Mouse (Mus musculus) colon, adult 2 months (tissue): Measurements from ENCODE around the gene Rasgrp4. TPM values are rescaled to one million over a fixed set of nuclear protein-coding genes. Genes with fewer than 3 reads are reported as not detected.

ENCODE experiments used
- polyA plus RNA-seq: library from polyadenylated mRNA; depleted of rRNA; stranded (reverse); fragments of >200 nt; gene quantifications from 2 replicates; pipeline ENCODE4 v1.2.3, GENCODE M21; 2012; rRNA removed

The Rasgrp4 gene
- polyA plus RNA-seq: 3.9 and 5.3 TPM in 2 replicates

DNA sequence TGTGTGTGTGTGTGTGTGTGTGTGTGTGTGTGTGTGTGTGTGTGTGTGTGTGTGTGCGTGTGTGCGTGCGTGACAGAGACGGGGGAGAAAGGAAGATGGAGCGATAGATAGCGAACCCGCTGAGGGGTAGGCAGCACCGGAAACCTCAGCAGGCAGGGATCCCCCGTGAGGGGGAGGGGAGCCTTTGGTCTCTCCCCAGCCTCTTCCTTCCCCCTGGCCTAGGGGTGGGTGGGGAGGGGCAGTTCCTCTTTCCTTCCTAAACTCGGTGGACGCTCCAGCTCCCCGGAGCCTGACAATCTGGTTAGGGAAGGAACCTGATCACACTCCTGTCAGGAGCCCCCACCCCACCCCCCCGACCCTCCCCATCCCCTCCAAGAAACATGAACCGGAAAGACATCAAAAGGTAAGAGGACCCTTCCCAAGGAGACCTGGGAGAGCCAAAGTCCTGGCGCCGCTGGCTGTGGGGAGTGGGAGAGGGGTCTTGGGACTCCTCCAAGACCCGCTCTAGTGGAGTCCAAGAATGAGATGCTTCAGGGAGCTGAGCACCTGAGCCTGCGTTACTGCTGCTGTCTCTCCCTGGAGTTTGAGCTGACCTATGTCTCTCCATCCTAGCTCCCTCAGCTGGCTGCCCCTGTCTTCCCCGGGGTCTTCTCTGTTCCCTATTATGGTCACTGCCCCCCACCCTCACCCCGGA is at the start of gene Rasgrp4:
Gene Rasgrp4 (plus strand): TSS at position 159 of the 694 bp plus-strand sequence.

DNA sequence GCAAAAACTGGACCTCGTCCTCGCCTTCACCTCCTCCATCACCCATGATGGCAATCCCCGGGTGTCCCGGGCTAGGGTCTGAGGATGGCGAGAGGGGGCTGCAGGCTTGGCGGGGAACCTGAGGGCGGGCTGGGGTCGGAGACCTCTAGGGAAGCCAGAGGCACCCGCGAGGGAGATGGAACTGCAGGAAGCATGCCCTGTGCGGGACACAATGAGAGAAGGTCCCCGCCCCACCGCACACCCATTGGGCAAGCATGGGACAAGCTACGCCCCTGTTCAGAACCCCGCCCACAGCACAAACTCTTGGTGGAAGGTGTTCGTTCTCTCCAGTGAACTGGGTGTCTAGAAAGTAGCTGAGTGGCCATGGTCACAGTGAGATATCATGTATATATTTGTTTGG is 9.7 kb upstream of the Rasgrp4 start, which contains the start of gene Ryr1:
Gene Ryr1 (minus strand): TSS at position 210 of the 400 bp plus-strand sequence.

DNA sequence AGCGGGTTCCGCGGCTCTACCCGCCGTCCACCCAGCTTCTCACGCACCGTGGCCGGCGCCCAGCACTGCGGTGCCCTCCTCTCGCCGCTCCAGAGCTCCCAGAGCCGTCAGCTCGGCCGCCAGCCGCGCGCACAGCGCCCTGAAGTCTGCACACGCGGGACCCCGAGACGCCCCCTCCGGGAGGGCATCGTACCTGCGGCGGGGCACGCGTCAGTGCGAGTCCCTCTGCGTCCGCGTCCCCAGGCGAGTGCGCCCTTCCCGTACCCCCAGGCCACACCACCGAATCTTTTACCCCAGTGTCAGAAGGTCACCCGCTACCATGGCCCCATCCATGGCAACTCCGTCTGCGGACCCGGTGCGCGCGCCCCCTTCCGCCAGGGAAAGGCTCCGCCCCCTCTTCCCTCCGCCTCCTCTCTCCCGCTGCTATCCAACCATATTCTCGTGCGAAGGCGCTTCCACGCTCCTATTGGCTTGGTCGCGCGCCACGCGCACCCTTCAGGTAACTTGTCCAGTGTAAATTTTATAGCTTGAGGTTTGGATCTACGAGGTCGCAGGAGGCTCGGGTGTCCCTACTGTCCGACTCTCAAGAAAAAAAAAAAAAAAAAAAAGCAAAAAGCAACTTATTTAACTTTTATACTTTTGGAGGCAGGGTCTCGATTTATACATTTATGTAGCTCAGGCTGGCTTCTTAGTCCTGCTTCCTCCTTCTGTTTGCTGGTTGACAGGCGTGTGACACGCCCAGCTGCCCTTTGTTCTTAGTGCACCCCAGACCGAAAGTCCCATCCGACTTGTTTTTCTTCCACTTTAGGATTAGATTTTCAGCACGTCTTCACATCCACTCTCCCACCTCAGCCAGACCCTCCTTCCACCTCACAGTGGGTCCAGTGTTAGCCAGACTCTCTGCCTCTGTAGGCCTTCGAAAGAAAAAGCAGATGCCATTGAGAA is 21.5 kb downstream of the Rasgrp4 start, which contains the start of gene Fam98c:
Gene Fam98c (minus strand): TSS at position 397 of the 945 bp plus-strand sequence.

DNA sequence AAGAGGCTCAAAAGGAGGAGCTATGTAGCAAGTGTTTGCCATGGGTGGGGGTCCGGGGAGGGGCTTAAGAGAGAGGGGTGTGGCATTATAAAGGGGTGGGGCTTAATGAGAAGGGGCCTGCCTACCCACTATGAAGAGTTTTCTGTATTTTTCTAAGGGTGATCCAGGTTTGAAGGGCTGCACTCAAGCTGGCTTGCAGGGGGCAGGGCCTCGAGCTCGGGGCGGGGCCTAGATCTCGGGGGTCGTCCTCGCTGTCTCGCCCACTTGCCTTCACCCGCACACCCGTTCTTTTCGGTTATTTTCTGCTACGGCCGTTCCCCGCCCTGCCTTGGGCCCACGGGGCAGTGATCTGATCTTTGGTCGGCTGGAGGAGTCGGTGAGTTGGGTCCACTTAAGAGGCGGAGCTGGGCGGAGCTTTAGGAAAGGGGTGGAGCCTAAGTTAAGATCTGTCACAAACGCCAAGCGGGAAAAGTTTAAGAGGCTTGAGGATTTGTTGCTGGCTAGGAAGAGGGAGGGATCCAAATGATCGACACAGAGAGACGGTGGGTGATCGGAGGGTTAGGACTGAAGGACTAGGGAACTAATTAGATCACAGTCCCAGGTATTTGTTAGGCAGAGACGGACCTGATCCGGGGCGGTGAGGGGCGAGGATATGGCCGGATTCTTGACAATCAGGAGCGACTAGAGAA is 35.6 kb downstream of the Rasgrp4 start, which contains the start of the genes Ggn and Spred3:
Gene Ggn (plus strand): TSS at position 145 of the 689 bp plus-strand sequence.
Gene Spred3 (minus strand): TSS at position 346 of the 689 bp plus-strand sequence.

DNA sequence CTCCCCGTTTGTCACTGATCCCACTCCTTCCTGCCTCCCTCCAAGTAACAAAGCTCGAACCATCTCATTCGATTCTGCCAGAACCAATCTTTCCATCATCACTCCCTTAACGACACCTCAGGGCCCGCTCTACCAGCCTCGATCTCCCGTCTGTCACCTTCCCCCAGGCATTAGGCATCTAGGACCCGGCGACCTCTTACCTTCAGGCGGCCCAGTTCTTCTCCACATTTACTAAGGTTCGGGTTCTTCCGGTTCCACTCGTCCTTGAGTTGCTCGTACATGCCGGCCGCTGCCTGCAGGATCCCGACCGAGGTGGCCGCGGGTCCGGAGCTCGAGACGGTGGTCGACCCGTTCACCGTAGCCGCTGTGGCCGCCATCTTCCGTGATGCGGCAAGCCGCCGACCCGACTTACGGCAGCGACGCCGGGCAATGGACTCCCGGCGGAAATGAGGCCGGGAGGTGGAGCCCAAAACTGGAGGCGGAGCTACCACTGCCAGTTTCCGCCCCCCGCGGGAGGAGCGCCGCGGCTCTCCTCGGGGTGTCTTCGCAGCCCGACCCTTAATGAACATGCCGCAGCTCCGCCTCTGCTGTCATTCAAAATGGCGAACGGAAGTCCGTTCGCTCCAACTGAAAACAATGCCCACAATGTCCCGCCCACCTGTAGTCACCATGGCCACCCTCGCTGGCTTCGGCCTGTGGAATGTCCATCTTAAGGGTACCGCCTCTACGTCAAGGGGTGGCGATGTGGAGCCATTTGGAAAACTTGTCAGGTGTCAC is 45.6 kb downstream of the Rasgrp4 start, which contains the start of gene Psmd8:
Gene Psmd8 (minus strand): TSS at position 625 of the 777 bp plus-strand sequence.

Other genes with a start within 250 kb of the Rasgrp4 start
- gene Actn4, start 172.5 kb upstream of the Rasgrp4 start, polyA plus RNA-seq: 736 and 739 TPM in 2 replicates
- gene Eif3k, start 153.0 kb upstream of the Rasgrp4 start, polyA plus RNA-seq: 191 and 246 TPM in 2 replicates
- gene Map4k1, start 152.8 kb upstream of the Rasgrp4 start, polyA plus RNA-seq: 8.9 and 10.3 TPM in 2 replicates
- 0.17 and 0.20 TPM in 2 replicates for gene Ryr1, start 9.7 kb upstream of the Rasgrp4 start, polyA plus RNA-seq
- gene Fam98c, start 21.4 kb downstream of the Rasgrp4 start, polyA plus RNA-seq: 144 and 173 TPM in 2 replicates
- 1.0 and 1.4 TPM in 2 replicates for gene Ggn, start 35.4 kb downstream of the Rasgrp4 start, polyA plus RNA-seq
- 4.0 and 4.4 TPM in 2 replicates for gene Spred3, start 35.6 kb downstream of the Rasgrp4 start, polyA plus RNA-seq
- 118 and 131 TPM in 2 replicates for gene Psmd8, start 45.9 kb downstream of the Rasgrp4 start, polyA plus RNA-seq
- 0.63 and 1.00 TPM in 2 replicates for gene Catsperg1, start 79.2 kb downstream of the Rasgrp4 start, polyA plus RNA-seq
- gene Kcnk6, start 97.7 kb downstream of the Rasgrp4 start, polyA plus RNA-seq: 110 and 162 TPM in 2 replicates
- gene Yif1b, start 103.5 kb downstream of the Rasgrp4 start, polyA plus RNA-seq: 109 and 125 TPM in 2 replicates
- gene 2200002D01Rik, start 113.6 kb downstream of the Rasgrp4 start, polyA plus RNA-seq: 415 and 444 TPM in 2 replicates
- gene Spint2, start 147.1 kb downstream of the Rasgrp4 start, polyA plus RNA-seq: 1,983 and 2,067 TPM in 2 replicates
- gene Ppp1r14a, start 154.5 kb downstream of the Rasgrp4 start, polyA plus RNA-seq: 157 and 212 TPM in 2 replicates
- gene Dpf1, start 169.1 kb downstream of the Rasgrp4 start, polyA plus RNA-seq: 0.69 and 1.6 TPM in 2 replicates